Mouse (Mus musculus): Measurements from ENCODE around the gene Prn.

Gene Prn

GRCm38 (mm10) chr2:131909683-131910572 is at the start of gene Prn, which contains the start of gene Prnp:
Prn (plus strand) TSS chr2:131909957.
Prnp (plus strand) TSS chr2:131909928.
- DNase-seq (ENCODE audit: low read depth, low spot score) = peak; percentile 86

DNA sequence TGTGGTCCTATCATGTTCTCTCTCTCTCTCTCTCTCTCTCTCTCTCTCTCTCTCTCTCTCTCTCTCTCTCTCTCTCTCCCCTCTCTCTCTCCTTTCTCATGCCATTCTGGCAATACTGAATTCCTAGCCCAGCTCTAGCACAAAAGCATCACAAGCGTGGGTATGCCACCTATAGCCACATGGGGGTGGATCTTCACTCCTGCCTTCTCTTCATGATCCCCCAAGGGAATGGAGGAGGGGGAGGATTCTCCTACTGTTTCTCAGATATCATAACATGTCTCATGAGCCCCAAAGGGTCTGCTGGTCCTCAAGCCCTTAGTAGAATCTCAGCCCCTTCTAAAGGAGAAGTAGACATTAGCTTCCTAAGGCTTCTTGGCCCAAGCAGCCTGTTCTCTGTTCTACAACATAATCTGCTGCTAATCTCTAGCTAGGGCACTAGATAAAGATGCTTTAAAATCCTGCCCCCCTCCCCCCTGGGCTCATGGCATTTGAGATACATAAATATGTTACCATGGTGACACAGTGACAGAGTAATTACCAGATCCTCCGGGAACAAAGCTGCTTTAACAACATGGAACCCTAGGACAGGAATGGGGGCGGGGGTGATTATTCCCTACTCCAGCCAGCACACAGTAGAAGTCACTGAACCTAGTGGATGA is 47.0 kb upstream of the Prn start:
- DNase-seq (ENCODE audit: low read depth, low spot score) = no peak

- DNase-seq (ENCODE audit: low read depth, low spot score) = no peak
Measured at GRCm38 (mm10) chr2:131863472-131863871, 46.3 kb upstream of the Prn start.

DNA sequence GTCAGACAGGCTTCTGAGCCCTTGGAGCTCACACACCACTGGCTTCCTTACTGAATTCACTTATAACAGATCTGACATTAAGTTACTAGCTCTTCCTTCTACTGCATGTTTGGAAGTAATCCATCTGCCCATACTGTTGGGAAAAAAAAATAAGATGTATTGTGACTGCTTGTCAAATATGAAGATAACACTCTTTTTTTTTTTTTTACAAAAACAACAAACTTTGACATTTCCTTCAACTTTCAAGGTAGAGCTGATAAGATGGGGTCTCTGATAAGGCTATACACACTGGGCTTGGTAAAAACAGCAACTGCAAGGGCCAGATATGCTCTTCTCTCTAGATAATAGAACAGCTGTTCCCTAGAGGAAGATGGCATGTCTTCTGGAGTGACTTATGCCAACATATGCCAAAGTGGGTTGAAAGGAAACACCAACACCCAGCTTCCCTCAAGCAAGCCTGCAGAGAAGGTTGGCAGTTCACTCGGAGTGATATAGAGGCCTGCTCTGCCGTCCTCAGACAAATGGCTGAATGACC is 45.4 kb upstream of the Prn start:
- no peak for DNase-seq (ENCODE audit: low read depth, low spot score)

GRCm38 (mm10) chr2:131866676-131867075 is 43.1 kb upstream of the Prn start:
- DNase-seq (ENCODE audit: low read depth, low spot score) = no peak

DNA sequence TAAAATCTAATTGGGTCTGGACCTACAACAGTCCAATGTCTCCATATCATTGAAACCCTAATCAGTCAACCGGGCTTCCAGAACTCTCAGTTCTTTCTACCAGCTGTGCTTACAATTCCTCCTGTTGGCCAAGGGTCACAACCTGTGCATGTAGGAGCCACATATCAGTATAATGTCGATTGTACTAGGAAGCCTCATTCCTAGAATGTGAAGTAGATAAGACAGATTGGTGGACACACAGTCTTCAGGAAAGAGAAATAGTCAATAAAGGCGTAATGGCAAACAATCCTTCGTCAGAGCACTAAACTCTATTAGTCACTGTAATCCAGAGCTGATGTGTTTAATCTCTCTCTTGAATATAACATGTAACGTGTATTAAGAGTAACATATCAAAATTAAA is 40.8 kb upstream of the Prn start:
- DNase-seq (ENCODE audit: low read depth, low spot score) = no peak

DNA sequence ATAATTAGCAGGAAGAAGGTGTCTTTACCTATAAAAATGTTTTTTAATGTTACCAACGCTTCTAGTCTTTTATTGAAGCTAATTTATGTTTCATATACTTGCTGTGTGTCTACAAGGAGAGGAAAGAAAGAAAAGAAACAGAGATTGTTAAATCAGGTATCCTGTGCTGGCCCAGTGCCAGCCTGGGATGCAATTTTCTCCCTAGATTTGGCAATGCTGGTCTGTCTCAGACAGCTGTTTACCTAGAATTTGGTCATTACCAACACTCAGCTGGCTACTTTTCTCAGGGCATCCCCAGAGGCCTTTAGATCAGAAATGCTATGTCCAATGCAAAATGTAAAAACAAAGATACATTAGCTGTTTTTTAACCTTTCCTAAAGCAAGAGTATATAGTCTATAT is 36.4 kb upstream of the Prn start:
- no peak for DNase-seq (ENCODE audit: low read depth, low spot score)

DNA sequence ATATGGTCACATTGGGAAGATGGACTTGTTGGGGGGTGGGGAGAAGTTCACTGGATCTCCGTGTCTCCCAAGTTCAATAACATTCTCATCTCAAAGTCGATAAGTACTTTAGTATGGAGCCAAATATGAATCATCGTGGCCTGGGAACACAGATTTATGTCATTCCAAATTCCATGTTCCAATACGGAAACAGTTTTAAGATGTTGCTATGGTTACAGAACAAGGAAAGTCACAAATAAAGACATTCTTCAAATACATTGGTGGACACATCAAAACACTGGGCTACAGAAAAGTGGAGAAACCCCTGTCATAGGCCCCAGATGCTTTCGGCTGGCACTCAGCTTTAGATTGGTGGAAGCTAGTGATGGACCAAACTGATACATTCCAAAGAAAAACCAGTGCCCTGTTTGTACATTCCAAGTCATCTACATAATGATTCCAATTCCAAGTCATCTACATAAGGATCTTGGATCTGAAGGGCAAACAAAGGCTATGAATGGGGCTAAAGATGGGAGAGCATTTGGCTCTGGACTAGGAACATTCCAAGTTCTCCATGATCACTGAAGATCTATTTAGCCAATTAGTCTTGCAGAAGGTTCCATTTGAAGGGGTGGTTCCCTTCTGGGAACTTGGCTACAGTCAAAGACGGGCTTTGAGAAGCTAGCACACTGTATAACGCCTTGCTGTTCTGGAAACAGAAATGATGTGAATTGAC is 33.0 kb upstream of the Prn start:
- DNase-seq (ENCODE audit: low read depth, low spot score) = no peak

GRCm38 (mm10) chr2:131881766-131882165 is 28.0 kb upstream of the Prn start:
- DNase-seq (ENCODE audit: low read depth, low spot score) = no peak

DNA sequence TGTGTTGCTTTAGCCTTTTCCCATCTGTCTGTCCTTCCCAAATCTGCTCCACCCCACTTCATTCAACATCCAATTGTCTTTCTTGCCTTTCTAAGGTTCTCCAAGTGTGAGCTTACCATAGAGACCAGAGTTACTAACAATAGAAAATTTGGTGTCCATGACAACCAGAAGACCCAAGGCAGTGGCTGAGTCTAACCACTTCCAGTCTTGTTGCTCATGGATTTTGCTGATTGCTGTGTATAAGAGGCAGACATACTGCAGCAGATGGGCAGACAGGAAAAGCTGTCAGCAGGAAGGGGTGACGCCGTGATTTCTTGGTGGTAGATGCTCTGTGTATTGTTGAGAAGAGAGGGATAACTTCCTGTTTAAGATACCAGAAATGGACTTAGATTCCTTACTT is 26.6 kb upstream of the Prn start:
- no peak for DNase-seq (ENCODE audit: low read depth, low spot score)

GRCm38 (mm10) chr2:131886503-131887160 is 23.1 kb upstream of the Prn start:
- DNase-seq (ENCODE audit: low read depth, low spot score) = no peak

GRCm38 (mm10) chr2:131888233-131888632 is 21.5 kb upstream of the Prn start:
- no peak for DNase-seq (ENCODE audit: low read depth, low spot score)

DNA sequence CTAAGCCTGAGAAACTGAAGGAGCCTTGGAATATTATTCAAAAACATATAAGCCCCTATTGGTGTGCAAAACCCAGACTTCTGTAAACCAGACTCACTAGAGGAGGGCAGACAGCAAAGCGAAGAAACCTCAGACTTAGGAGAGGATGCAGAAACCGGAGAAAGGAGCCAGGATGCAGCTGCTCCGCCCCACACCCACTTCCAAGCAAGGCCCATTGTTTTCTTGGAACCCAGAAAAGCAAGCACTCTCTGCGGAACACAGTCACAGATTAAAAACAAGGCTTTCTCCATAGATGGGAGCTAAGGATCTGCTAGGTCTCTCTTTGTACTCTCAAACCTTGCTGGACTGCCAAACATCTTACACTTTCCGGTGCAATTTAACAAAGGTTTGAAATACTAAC is 17.2 kb upstream of the Prn start:
- no peak for DNase-seq (ENCODE audit: low read depth, low spot score)

DNA sequence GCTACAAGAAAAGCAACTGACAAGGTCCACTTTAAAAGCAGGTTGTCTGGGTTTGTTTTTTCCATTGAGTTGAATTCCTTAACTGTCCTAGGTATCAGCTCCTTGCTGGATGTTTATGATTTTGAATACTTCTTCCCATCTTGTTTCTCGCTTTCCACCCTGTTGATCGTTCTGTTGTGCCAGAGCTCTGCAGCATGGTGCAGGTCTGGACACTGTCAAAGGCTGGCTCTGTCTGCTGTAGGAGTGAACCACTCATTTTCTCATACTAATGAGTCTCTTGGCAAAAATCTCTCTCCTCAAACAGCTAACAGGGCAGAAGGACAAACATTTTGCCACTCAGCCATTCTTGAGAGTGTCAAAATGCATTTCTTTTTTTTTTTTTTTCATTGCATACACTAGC is 14.7 kb upstream of the Prn start:
- no peak for DNase-seq (ENCODE audit: low read depth, low spot score)

- no peak for DNase-seq (ENCODE audit: low read depth, low spot score)
Measured at GRCm38 (mm10) chr2:131896011-131896410, 13.7 kb upstream of the Prn start.

GRCm38 (mm10) chr2:131897336-131898109 is 12.2 kb upstream of the Prn start:
- no peak for DNase-seq (ENCODE audit: low read depth, low spot score)

DNA sequence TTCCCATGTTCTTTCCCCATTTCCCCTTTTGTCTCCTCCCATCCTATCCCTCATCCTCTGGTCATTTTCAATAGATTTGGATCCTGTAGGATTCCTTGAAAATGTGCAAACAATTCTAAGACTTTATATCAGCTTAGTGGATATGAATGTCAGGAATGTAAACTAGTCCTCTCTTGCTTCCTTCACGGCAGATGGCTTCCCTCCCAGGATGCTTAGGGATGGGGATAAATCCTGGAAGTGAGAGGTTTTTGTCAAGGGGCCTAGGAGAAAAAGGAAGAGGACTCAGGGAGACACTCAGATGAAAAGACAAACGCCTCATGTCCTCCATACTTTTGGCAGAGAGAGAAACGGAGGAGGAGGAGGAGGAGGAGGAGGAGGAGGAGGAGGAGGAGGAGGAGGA is 7.3 kb upstream of the Prn start:
- no peak for DNase-seq (ENCODE audit: low read depth, low spot score)

GRCm38 (mm10) chr2:131902867-131903266 is 6.9 kb upstream of the Prn start:
- DNase-seq (ENCODE audit: low read depth, low spot score) = no peak

DNA sequence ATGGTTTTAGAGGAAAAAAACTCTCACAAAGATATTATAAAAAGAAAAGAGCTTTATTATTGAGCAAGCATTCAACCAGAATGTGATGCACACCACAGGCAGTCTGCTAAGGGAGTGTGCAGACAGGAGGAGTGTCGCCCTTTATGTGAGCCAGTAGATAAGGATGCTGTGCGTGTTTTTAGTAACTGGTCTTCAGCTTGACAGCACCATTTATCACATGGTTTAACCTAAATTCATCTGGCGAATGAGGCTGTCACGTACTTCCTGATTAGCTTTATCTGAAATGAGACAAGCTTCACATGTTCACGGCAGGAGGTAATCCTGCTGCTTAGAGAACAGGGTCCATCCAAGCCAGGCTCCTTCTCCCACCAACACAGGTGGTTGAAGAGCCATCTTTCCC is 4.7 kb upstream of the Prn start:
- no peak for DNase-seq (ENCODE audit: low read depth, low spot score)

DNA sequence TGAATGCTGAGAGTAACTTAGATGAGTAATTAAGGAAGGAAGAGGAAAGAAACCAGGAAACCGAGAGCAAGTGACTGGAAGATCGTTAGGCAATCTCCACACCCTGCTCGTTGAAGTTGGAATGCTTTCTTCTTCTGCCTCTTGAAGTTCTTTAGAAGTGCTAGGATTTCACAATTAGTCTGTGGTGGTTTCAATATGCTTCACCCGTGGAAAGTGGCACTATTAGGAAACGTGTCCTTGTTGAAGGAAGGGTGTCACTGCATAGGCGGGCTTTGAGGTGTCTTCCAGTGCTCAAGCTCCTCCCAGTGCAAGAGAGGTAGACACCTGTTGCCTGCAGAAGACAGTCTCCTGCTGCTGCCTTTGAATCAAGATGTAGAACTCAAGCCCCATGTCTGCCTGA is 4.0 kb upstream of the Prn start:
- no peak for DNase-seq (ENCODE audit: low read depth, low spot score)

GRCm38 (mm10) chr2:131906266-131906665 is 3.5 kb upstream of the Prn start:
- DNase-seq (ENCODE audit: low read depth, low spot score) = no peak

Measured in brain, embryonic 18.5 days (tissue).